Mouse (Mus musculus) brain, embryonic 14.5 days (tissue): Measurements from ENCODE around the gene 1110051M20Rik. TPM values are rescaled to one million over a fixed set of nuclear protein-coding genes. Genes with fewer than 3 reads are reported as not detected.

Experiments used
- DNase-seq: peaks from one replicate; pipeline ENCODE4 v3.0.0-alpha.2; 2011; ENCODE audit warnings: low read depth
- CTCF ChIP-seq: fragments of 200-500 bp; IDR thresholded peaks from 2 replicates; pipeline ENCODE4 v1.5.1; 2012; ENCODE audit warnings: inconsistent platforms, mild to moderate bottlenecking, moderate library complexity, borderline replicate concordance; ENCODE audit not compliant: insufficient read depth, insufficient read length; ENCODE audit errors: extremely low read depth
- POLR2A ChIP-seq: fragments of 200-500 bp; IDR thresholded peaks from 2 replicates; pipeline ENCODE4 v1.6.1; 2012; ENCODE audit warnings: mild to moderate bottlenecking, inconsistent platforms, borderline replicate concordance; ENCODE audit not compliant: poor library complexity, insufficient read depth, insufficient read length, severe bottlenecking; ENCODE audit errors: extremely low read depth
- polyA plus RNA-seq: library from polyadenylated mRNA; depleted of rRNA; stranded (reverse); fragments of >200 nt; gene quantifications from 2 replicates; pipeline ENCODE4 v1.2.3, GENCODE M21; 2012; rRNA removed

Gene 1110051M20Rik
- polyA plus RNA-seq, 1 experiment = 86.3 TPM

- no peak for DNase-seq
- TF ChIP-seq CTCF = no peak
- TF ChIP-seq POLR2A = no peak
Observed at GRCm38 (mm10) chr2:91244557-91245228, 199.8 kb downstream of the 1110051M20Rik start.

GRCm38 (mm10) chr2:91243416-91243815 lies 201.1 kb downstream of the 1110051M20Rik start:
- peak; percentile 64 for DNase-seq
- no peak for TF ChIP-seq CTCF
- TF ChIP-seq POLR2A = no peak

- no peak for DNase-seq
- TF ChIP-seq CTCF (no peak), POLR2A (no peak)
Observed at GRCm38 (mm10) chr2:91242547-91242946, 202.0 kb downstream of the 1110051M20Rik start.

GRCm38 (mm10) chr2:91237511-91238080 lies 206.9 kb downstream of the 1110051M20Rik start:
- TF ChIP-seq CTCF = peak; percentile 21; the same call in 1 of the 2 replicates

GRCm38 (mm10) chr2:91236601-91237510 lies 207.6 kb downstream of the 1110051M20Rik start, which contains the start of gene Ddb2:
Ddb2 (minus strand) TSS chr2:91236982.
- peak; percentile 98 for DNase-seq
- TF ChIP-seq CTCF = no peak
- TF ChIP-seq POLR2A = 0 out of 2 replicates have a peak, but pooled peaks have one; percentile 27

More at GRCm38 (mm10) chr2:91237511-91238080, 206.9 kb downstream of the 1110051M20Rik start:
- DNase-seq = peak; percentile 62

- DNase-seq = no peak
- TF ChIP-seq CTCF = no peak
- no peak for TF ChIP-seq POLR2A
Observed at GRCm38 (mm10) chr2:91229735-91230134, 214.8 kb downstream of the 1110051M20Rik start.

Other genes starting within 250 kb of the 1110051M20Rik start
- gene Nr1h3, start 241.9 kb downstream of the 1110051M20Rik start, polyA plus RNA-seq = 3.3 and 3.9 TPM in 2 replicates
- gene Acp2, start 241.8 kb downstream of the 1110051M20Rik start, polyA plus RNA-seq = 33.5 and 41.2 TPM in 2 replicates
- 25.2 and 39.5 TPM in 2 replicates for gene Ddb2, start 207.7 kb downstream of the 1110051M20Rik start, polyA plus RNA-seq
- 17.0 and 20.7 TPM in 2 replicates for gene Pacsin3, start 188.8 kb downstream of the 1110051M20Rik start, polyA plus RNA-seq
- gene Arfgap2, start 179.7 kb downstream of the 1110051M20Rik start, polyA plus RNA-seq = 29.4 and 40.3 TPM in 2 replicates
- gene Lrp4, start 12.8 kb upstream of the 1110051M20Rik start, polyA plus RNA-seq = 9.0 and 12.4 TPM in 2 replicates
- 82.5 and 106 TPM in 2 replicates for gene Ckap5, start 82.1 kb upstream of the 1110051M20Rik start, polyA plus RNA-seq
- 0.18 TPM in 2 replicates for gene F2, start 191.7 kb upstream of the 1110051M20Rik start, polyA plus RNA-seq
- 26.8 and 27.3 TPM in 2 replicates for gene Zfp408, start 205.1 kb upstream of the 1110051M20Rik start, polyA plus RNA-seq
- gene Arhgap1, start 205.2 kb upstream of the 1110051M20Rik start, polyA plus RNA-seq = 86.5 and 90.0 TPM in 2 replicates